Mouse (Mus musculus): ENCODE measurements around the gene Gabrr2.

DNA sequence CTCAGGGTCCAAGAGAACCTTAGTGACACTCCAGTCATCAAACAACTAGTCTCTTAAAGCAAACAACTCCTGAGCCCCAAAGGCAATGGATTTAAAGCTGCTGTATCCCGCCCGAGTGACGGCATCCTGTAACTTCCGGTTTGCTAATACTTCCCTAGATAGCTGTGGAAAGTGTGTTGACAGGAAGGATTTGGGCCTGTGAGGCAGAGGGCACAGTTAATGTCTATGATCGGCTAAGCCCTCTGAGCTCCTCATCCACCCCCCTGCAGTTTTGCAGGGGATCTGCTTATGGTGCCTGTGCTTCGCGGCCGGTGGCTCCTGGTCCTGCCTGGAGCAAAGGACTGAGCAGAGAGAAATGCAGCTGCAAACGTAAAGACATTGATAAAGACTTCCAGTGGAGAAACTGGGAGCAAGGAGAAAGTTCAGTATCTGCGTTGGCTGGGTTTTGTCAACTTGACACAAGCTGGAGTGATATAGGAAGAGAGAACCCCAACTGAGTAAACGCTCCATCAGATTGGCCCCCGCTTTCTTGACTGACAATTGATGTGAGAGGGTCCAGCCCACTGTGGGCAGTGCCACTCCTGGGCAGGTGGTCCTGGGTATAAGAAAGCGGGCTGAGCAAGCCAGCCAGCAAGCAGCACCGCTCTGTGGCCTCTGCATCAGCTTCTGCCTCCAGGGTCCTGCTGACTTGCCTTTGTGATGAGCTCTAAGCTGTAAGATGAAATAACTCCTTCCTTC lies 3.6 kb downstream of the Gabrr2 start:
- TF ChIP-seq CTCF (IDR thresholded peaks at IDR 0.05; ENCODE audit: low read depth), result no peak
- TF ChIP-seq EP300 (optimal IDR thresholded peaks at IDR 0.05), result no peak
